Mouse (Mus musculus) left cerebral cortex, postnatal 25 days (tissue): ENCODE measurements around the gene Fam161b. TPM values are rescaled to one million over a fixed set of nuclear protein-coding genes. Genes with fewer than 3 reads are reported as not detected.

Experiments used
- total RNA-seq, 2 experiments: library from RNA; stranded (reverse); gene quantifications; 2 replicates each; pipeline ENCODE4 v1.2.3; 2021

The Fam161b gene
- total RNA-seq, 2 experiments from 2014 or later, result 11.3 to 11.6 TPM

Other genes starting within 250 kb of the Fam161b start
- gene Dnal1, start 247.5 kb downstream of the Fam161b start, total RNA-seq, result 100 to 1,000 TPM; 104 to 108 TPM
- 1 to 10 TPM; 4.9 to 5.2 TPM for gene Pnma1, start 213.3 kb downstream of the Fam161b start, total RNA-seq
- 10 to 100 TPM; 15.0 to 15.7 TPM for gene Elmsan1, start 143.0 kb downstream of the Fam161b start, total RNA-seq
- 10 to 100 TPM; 28.3 to 39.1 TPM for gene Ptgr2, start 76.6 kb downstream of the Fam161b start, total RNA-seq
- gene Zfp410, start 45.0 kb downstream of the Fam161b start, total RNA-seq, result 10 to 100 TPM; 37.8 to 38.7 TPM
- 10 to 100 TPM; 22.2 to 23.1 TPM for gene Coq6, start 176 bp downstream of the Fam161b start, total RNA-seq
- gene Entpd5, start 47.2 kb upstream of the Fam161b start, total RNA-seq, result 10 to 100 TPM; 23.6 to 24.1 TPM
- 10 to 100 TPM in 1 of 2 experiments, 1 to 10 TPM in 1; 7.4 to 11.9 TPM for gene Bbof1, start 47.2 kb upstream of the Fam161b start, total RNA-seq
- 10 to 100 TPM; 12.8 to 14.7 TPM for gene Rnf113a2, start 55.4 kb upstream of the Fam161b start, total RNA-seq
- 10 to 100 TPM; 38.1 to 45.3 TPM for gene Aldh6a1, start 89.2 kb upstream of the Fam161b start, total RNA-seq
- gene Lin52, start 89.6 kb upstream of the Fam161b start, total RNA-seq, result 10 to 100 TPM; 22.2 to 22.4 TPM
- under 1 TPM; 0.14 to 0.18 TPM for gene Vsx2, start 207.9 kb upstream of the Fam161b start, total RNA-seq